Mouse (Mus musculus) ES-Bruce4 (cell line): ENCODE measurements around the gene BC005537. TPM values are rescaled to one million over a fixed set of nuclear protein-coding genes. Genes with fewer than 3 reads are reported as not detected.
A peak's percentile ranks its signal among the peaks of the same experiment; 100 is the strongest.

Source experiments
- H3K27ac ChIP-seq: 2 replicates; pipeline ENCODE4 v1.5.1; 2012; ENCODE audit warnings: low read length, inconsistent platforms; ENCODE audit not compliant: insufficient read depth
- H3K27me3 ChIP-seq: 2 replicates; pipeline ENCODE4 v1.6.1; 2012; ENCODE audit warnings: mild to moderate bottlenecking, low read length, inconsistent platforms; ENCODE audit not compliant: control insufficient read depth, poor library complexity, insufficient read depth, severe bottlenecking
- H3K36me3 ChIP-seq: 2 replicates; pipeline ENCODE4 v1.6.1; 2012; ENCODE audit warnings: inconsistent platforms, mild to moderate bottlenecking, low read length, moderate library complexity; ENCODE audit not compliant: control insufficient read depth, poor library complexity, insufficient read depth, severe bottlenecking
- H3K4me1 ChIP-seq: one replicate; pipeline ENCODE4 v1.8.1; 2011; ENCODE audit warnings: low read length; ENCODE audit not compliant: control insufficient read depth, insufficient read depth
- H3K4me3 ChIP-seq: 2 replicates; pipeline ENCODE4 v1.5.1; 2011; ENCODE audit warnings: low read depth, mild to moderate bottlenecking, low read length
- H3K9ac ChIP-seq: 2 replicates; pipeline ENCODE4 v1.6.1; 2012; ENCODE audit warnings: low read depth, mild to moderate bottlenecking, inconsistent platforms; ENCODE audit not compliant: poor library complexity, severe bottlenecking
- H3K9me3 ChIP-seq: replicated peaks from 2 replicates; pipeline ENCODE4 v1.6.1; 2012; ENCODE audit warnings: mild to moderate bottlenecking, low read length, inconsistent platforms; ENCODE audit not compliant: control insufficient read depth, poor library complexity, insufficient read depth, severe bottlenecking
- CTCF ChIP-seq: IDR thresholded peaks from one replicate; pipeline ENCODE4 v1.8.1; 2011; ENCODE audit warnings: low read depth, low read length
- EP300 ChIP-seq: IDR thresholded peaks from 2 replicates; pipeline ENCODE4 v1.6.1; 2011; ENCODE audit warnings: low read depth, low read length; ENCODE audit not compliant: insufficient read depth
- POLR2A ChIP-seq: IDR thresholded peaks from one replicate; pipeline ENCODE4 v1.8.1; 2011; ENCODE audit warnings: low read length; ENCODE audit not compliant: insufficient read depth
- polyA plus RNA-seq: library from polyadenylated mRNA; stranded (reverse); fragments of >200 nt; gene quantifications from 2 replicates; pipeline ENCODE4 v1.2.4, GENCODE M21; 2011; ENCODE audit warnings: low read depth; ENCODE audit not compliant: missing spikeins, insufficient read depth, insufficient read length

The BC005537 gene
- 78.9 and 92.7 TPM in 2 replicates for polyA plus RNA-seq

DNA sequence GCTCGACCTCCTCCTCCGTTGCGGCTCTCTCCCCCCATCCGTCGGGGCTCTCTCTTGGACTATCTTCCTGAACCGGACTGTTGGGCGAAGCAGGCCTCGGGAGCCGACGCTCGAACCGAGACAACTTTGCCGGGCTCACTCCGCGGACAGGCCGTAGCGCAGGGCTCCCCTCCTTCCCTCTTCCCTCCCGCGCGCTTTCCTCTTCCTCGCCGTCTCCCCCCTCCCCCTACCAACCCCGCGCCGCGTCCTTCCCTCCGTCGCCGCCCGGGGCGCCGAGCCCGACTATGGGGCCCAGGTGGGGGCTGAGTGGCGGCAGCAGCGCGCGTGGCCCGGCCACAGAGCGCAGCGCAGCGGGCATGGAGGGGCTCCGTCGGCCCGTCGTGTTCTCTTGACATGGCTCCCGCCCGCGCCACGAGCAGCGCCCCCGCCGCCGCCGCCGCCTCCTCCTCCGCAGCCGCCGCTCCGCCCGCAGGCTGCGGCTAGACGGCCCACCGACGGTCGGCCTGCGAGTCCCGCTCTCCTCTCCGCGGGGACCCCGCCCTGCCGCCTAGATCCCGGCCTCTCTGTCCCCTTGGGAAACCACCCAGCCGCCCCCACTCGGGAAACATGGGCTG, at the start of gene BC005537:
Gene BC005537 (plus strand): TSS at position 350 of the 614 bp plus-strand sequence.
- H3K9me3 ChIP-seq, result no peaks in the 10 kb centered on the region
- H3K36me3 ChIP-seq, result peaks cover 24% of the 10 kb centered on the region
- peak within 1 kb of the TSS; percentile 99 for H3K4me3 ChIP-seq
- H3K27ac ChIP-seq, result peak within 1 kb of the TSS; percentile 69
- no peaks in the 10 kb centered on the region for H3K27me3 ChIP-seq
- TF ChIP-seq CTCF, result no peak
- TF ChIP-seq POLR2A, result no peak
- TF ChIP-seq EP300, result no peak
- peak within 1 kb of the TSS; percentile 93 for H3K9ac ChIP-seq
- no peaks in the 10 kb centered on the region for H3K4me1 ChIP-seq

- peaks cover 2% of the 10 kb centered on the region for H3K4me1 ChIP-seq
- no peak overlapping the region for H3K27ac ChIP-seq
- no peak for TF ChIP-seq EP300
- TF ChIP-seq CTCF, result no peak
- TF ChIP-seq POLR2A, result no peak
- H3K4me3 ChIP-seq, result no peak overlapping the region
- no peaks in the 10 kb centered on the region for H3K27me3 ChIP-seq
- H3K36me3 ChIP-seq, result peaks cover 74% of the 10 kb centered on the region
- no peaks in the 10 kb centered on the region for H3K9me3 ChIP-seq
- H3K9ac ChIP-seq, result no peak overlapping the region
Measured at GRCm38 (mm10) chr13:24756756-24757155, 44.7 kb upstream of the BC005537 start.

- Histone ChIP-seq H3K27ac (no peak overlapping the region), H3K4me1 (peaks cover 2% of the 10 kb centered on the region), H3K36me3 (peaks cover 65% of the 10 kb centered on the region), H3K27me3 (no peaks in the 10 kb centered on the region), H3K4me3 (no peak overlapping the region), H3K9ac (no peak overlapping the region), H3K9me3 (no peaks in the 10 kb centered on the region)
- TF ChIP-seq EP300, result no peak
- TF ChIP-seq CTCF, result no peak
- TF ChIP-seq POLR2A, result no peak
Measured at GRCm38 (mm10) chr13:24757820-24758564, 43.5 kb upstream of the BC005537 start.

- Histone ChIP-seq H3K36me3 (peaks cover 52% of the 10 kb centered on the region), H3K27ac (no peak overlapping the region), H3K27me3 (no peaks in the 10 kb centered on the region), H3K9me3 (no peaks in the 10 kb centered on the region), H3K4me1 (peaks cover 2% of the 10 kb centered on the region), H3K4me3 (no peak overlapping the region), H3K9ac (peak overlapping the region; percentile 89; the same call in 1 of the 2 replicates)
- no peak for TF ChIP-seq POLR2A
- TF ChIP-seq EP300, result no peak
- TF ChIP-seq CTCF, result no peak
Measured at GRCm38 (mm10) chr13:24759451-24759850, 42.0 kb upstream of the BC005537 start.

- TF ChIP-seq EP300, result no peak
- TF ChIP-seq CTCF, result no peak
- TF ChIP-seq POLR2A, result no peak
- H3K27me3 ChIP-seq, result no peaks in the 10 kb centered on the region
- no peak overlapping the region for H3K27ac ChIP-seq
- no peaks in the 10 kb centered on the region for H3K9me3 ChIP-seq
- peaks cover 2% of the 10 kb centered on the region for H3K4me1 ChIP-seq
- H3K4me3 ChIP-seq, result peak overlapping the region; percentile 65
- H3K9ac ChIP-seq, result peak overlapping the region; percentile 89
- H3K36me3 ChIP-seq, result peaks cover 43% of the 10 kb centered on the region
Measured at GRCm38 (mm10) chr13:24760351-24760870, 41.0 kb upstream of the BC005537 start.

DNA sequence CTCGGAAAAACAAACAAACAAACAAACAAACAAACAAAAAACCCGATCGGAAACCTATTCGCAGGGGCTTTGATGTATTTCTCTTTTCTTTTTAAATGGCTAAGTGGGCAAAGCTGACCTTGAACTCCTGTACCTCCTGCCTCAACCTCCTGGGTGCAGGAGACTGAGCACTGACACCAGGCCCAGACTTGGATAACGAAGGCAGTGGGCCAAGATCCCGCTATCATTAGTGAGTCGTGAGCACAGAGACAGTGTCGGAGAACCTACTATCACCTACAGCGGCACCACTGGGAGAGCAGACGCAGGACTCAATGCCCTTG, 40.4 kb upstream of the BC005537 start:
- peaks cover 36% of the 10 kb centered on the region for H3K36me3 ChIP-seq
- peaks cover 2% of the 10 kb centered on the region for H3K4me1 ChIP-seq
- H3K27ac ChIP-seq, result peak overlapping the region; percentile 58; the same call in 1 of the 2 replicates
- H3K27me3 ChIP-seq, result no peaks in the 10 kb centered on the region
- peak overlapping the region; percentile 89 for H3K9ac ChIP-seq
- TF ChIP-seq POLR2A (no peak), CTCF (no peak), EP300 (no peak)
- H3K9me3 ChIP-seq, result no peaks in the 10 kb centered on the region
- H3K4me3 ChIP-seq, result peak overlapping the region; percentile 99
